Mouse (Mus musculus) small intestine, adult 2 months (tissue): ENCODE data around the gene Sgms1. TPM values are rescaled to one million over a fixed set of nuclear protein-coding genes. Genes with fewer than 3 reads are reported as not detected.

Source experiments
- H3K27ac ChIP-seq: fragments of 200-500 bp; 2 replicates; pipeline ENCODE4 v1.5.1; 2012; ENCODE audit warnings: low read depth, low read length, control low read depth, inconsistent platforms; ENCODE audit not compliant: insufficient read depth
- H3K27me3 ChIP-seq: fragments of 200-500 bp; 2 replicates; pipeline ENCODE4 v1.6.1; 2012; ENCODE audit warnings: mild to moderate bottlenecking, moderate library complexity, low read length, inconsistent platforms; ENCODE audit not compliant: control insufficient read depth, insufficient read depth
- H3K36me3 ChIP-seq: fragments of 200-500 bp; 2 replicates; pipeline ENCODE4 v1.6.1; 2012; ENCODE audit warnings: mild to moderate bottlenecking, low read length, control low read depth, inconsistent platforms; ENCODE audit not compliant: control insufficient read depth, insufficient read depth
- H3K4me1 ChIP-seq: fragments of 200-500 bp; 2 replicates; pipeline ENCODE4 v1.6.1; 2012; ENCODE audit warnings: low read length, inconsistent platforms, mixed read lengths; ENCODE audit not compliant: control insufficient read depth, insufficient read depth, insufficient read length
- H3K4me3 ChIP-seq: fragments of 200-500 bp; 2 replicates; pipeline ENCODE4 v1.5.1; 2012; ENCODE audit warnings: low read depth, mild to moderate bottlenecking, control low read depth, inconsistent platforms, low read length, moderate library complexity
- CTCF ChIP-seq: fragments of 200-500 bp; IDR thresholded peaks from 2 replicates; pipeline ENCODE4 v1.5.1; 2012; ENCODE audit warnings: low read depth, mild to moderate bottlenecking, control low read depth, inconsistent platforms, low read length, moderate library complexity, mixed read lengths; ENCODE audit not compliant: insufficient replicate concordance, insufficient read length; ENCODE audit errors: extremely low read depth
- POLR2A ChIP-seq: fragments of 200-500 bp; IDR thresholded peaks from 2 replicates; pipeline ENCODE4 v1.6.1; 2012; ENCODE audit warnings: low read depth, mild to moderate bottlenecking, control low read depth, inconsistent platforms, low read length, moderate library complexity
- WGBS: fragments of 180-500 bp; shearing (Covaris S2); methylation state at CpG from one replicate; pipeline ENCODE4 v1.1.7; 2018; 5-methylcytosine and 5-hydroxymethylcytosine counted together
- polyA plus RNA-seq: library from polyadenylated mRNA; depleted of rRNA; stranded (reverse); fragments of >200 nt; gene quantifications from 2 replicates; pipeline ENCODE4 v1.2.3, GENCODE M21; 2012

Gene Sgms1
- polyA plus RNA-seq, 1 experiment = 7.5 TPM

- WGBS = 97% methylated on average over 8 of the region's 8 CpGs
- no peak for TF ChIP-seq POLR2A
- no peak for TF ChIP-seq CTCF
Observed at GRCm38 (mm10) chr19:32383738-32384137, 5.8 kb downstream of the Sgms1 start.

GRCm38 (mm10) chr19:32381511-32381961, 8.0 kb downstream of the Sgms1 start:
- Histone ChIP-seq H3K27ac (no peak overlapping the region), H3K4me1 (peaks cover 14% of the 10 kb centered on the region), H3K27me3 (no peaks in the 10 kb centered on the region), H3K36me3 (no peaks in the 10 kb centered on the region), H3K4me3 (no peak overlapping the region)
- TF ChIP-seq CTCF = no peak
- TF ChIP-seq POLR2A = no peak
- WGBS = 68% methylated on average over 3 of the region's 3 CpGs

More at GRCm38 (mm10) chr19:32383738-32384137, 5.8 kb downstream of the Sgms1 start:
- no peak overlapping the region for H3K4me3 ChIP-seq
- H3K27ac ChIP-seq = no peak overlapping the region
- 0 out of 2 replicates have a peak, but pooled peaks cover 2% of the 10 kb centered on the region for H3K27me3 ChIP-seq
- no peaks in the 10 kb centered on the region for H3K36me3 ChIP-seq
- peaks cover 14% of the 10 kb centered on the region for H3K4me1 ChIP-seq

GRCm38 (mm10) chr19:32380748-32381147, 8.8 kb downstream of the Sgms1 start:
- Histone ChIP-seq H3K27me3 (no peaks in the 10 kb centered on the region), H3K4me3 (no peak overlapping the region), H3K36me3 (no peaks in the 10 kb centered on the region), H3K27ac (no peak overlapping the region), H3K4me1 (peaks cover 15% of the 10 kb centered on the region)
- 94% methylated on average over 11 of the region's 11 CpGs for WGBS
- TF ChIP-seq POLR2A = no peak
- no peak for TF ChIP-seq CTCF

DNA sequence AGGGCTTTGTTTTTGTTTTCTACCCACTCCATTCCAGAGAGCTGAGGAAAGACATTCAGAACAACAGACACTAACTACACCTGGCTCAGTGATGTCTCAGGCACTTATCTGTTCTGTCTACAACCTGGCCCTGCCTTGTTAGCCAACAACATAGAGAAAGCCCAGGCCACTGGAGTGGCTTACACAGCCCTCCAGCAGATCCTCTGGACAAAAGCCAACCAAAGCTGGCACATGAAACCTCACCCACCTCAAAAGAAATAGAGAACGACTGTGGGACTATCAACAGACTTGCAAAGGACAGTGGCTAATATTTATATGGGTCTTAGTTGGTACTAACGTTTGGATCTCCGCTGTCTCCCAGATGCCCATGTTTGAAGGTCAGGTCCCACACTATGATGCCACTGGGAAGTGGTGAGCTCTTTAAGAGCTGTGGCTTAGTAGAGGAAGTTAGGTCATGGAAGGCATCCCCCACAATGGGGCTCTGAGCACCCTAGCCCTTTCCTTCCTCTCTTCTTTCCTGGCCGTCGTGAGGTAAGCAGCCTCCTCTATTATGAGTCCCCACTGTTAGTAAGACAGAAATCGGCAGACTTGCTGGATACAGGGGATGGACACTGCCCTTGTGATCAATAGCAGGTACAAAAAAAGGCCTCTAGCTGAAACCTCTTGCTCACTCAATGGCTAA, 10.1 kb downstream of the Sgms1 start:
- Histone ChIP-seq H3K27ac (no peak overlapping the region), H3K27me3 (no peaks in the 10 kb centered on the region), H3K36me3 (no peaks in the 10 kb centered on the region), H3K4me3 (no peak overlapping the region), H3K4me1 (peaks cover 15% of the 10 kb centered on the region)
- 65% methylated on average over 6 of the region's 6 CpGs for WGBS
- TF ChIP-seq CTCF (no peak), POLR2A (no peak)

DNA sequence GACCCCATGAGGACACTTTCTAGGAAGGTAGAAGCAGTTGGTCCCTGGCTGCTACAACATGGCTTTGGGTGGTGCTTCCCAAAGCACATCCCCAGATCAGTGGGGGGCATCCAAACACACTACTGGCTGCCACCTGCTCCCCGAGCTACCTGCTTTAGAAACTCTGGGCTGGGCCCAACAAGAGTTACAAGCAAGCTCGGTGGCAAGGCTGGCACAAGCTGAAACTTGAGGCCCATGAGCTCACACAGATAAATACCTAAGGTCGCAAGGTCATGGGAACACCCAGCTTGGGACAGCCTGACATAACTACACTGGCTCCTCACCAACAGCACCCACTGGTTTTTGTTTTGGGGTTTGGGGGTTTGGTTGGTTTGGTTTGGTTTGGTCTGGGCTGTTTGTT, 10.9 kb downstream of the Sgms1 start:
- H3K27ac ChIP-seq = no peak overlapping the region
- 53% methylated on average over 3 of the region's 3 CpGs for WGBS

GRCm38 (mm10) chr19:32377701-32378325, 11.7 kb downstream of the Sgms1 start:
- no peak overlapping the region for H3K27ac ChIP-seq
- no peaks in the 10 kb centered on the region for H3K36me3 ChIP-seq
- no peaks in the 10 kb centered on the region for H3K27me3 ChIP-seq
- H3K4me3 ChIP-seq = no peak overlapping the region
- no peak for TF ChIP-seq POLR2A
- TF ChIP-seq CTCF = no peak
- H3K4me1 ChIP-seq = peaks cover 15% of the 10 kb centered on the region
- 39% methylated on average over 7 of the region's 7 CpGs for WGBS

More for the DNA sequence above, 10.9 kb downstream of the Sgms1 start:
- Histone ChIP-seq H3K27me3 (no peaks in the 10 kb centered on the region), H3K36me3 (no peaks in the 10 kb centered on the region), H3K4me1 (peaks cover 15% of the 10 kb centered on the region), H3K4me3 (no peak overlapping the region)
- TF ChIP-seq CTCF (no peak), POLR2A (no peak)

- Histone ChIP-seq H3K27me3 (no peaks in the 10 kb centered on the region), H3K36me3 (no peaks in the 10 kb centered on the region), H3K4me3 (no peak overlapping the region), H3K4me1 (peaks cover 15% of the 10 kb centered on the region), H3K27ac (peak overlapping the region; percentile 12; the same call in 1 of the 2 replicates)
- 9% methylated on average over 7 of the region's 7 CpGs for WGBS
- no peak for TF ChIP-seq CTCF
- TF ChIP-seq POLR2A = no peak
Observed at GRCm38 (mm10) chr19:32376886-32377535, 12.5 kb downstream of the Sgms1 start.
